Mouse (Mus musculus) retina, embryonic 14.5 days (tissue): ENCODE results near the gene Mettl3.

Experiments used
- DNase-seq: peaks from one replicate; pipeline ENCODE4 v3.0.0-alpha.2; 2015; ENCODE audit warnings: low spot score

Mettl3 gene

DNA sequence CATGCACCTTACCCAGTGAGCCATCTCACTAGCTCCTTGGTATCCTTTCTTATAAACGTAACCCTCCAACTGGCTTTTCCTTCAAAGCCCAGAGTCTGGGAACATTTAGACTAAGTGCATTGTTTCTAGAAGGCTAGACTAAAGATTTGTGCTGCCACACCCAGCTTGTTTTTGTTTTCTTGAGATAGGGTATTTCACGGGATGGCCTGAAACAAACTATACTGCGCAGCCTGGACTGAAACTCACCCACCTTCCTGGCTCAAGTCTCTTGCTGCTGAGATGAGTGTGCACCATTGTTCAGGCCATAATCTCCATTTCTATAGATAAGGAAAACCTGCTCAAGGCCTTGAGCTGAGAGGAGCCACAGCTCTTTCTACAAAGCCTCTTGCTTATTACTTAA is 20.7 kb downstream of the Mettl3 start:
- DNase-seq: no peak

DNA sequence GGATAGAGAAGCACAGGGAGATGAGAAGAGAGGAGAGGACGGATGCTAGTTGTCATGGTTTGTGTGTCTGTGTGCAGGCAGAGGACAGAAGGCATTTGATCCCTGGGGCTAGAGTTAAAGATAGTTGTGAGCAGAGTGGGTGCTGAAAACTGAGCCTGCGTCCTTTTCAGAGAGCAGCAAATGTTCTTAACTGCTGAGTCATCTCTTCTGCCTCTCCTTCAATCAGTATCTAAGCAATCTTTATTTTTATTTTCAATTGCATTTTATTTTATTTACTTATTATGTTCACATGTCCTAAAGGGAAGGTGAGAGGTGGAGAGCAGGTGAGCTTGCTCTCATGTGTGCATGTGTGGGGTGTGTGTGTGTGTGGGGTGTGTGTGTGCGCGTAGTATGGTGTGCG is 21.3 kb downstream of the Mettl3 start:
- DNase-seq: no peak

DNA sequence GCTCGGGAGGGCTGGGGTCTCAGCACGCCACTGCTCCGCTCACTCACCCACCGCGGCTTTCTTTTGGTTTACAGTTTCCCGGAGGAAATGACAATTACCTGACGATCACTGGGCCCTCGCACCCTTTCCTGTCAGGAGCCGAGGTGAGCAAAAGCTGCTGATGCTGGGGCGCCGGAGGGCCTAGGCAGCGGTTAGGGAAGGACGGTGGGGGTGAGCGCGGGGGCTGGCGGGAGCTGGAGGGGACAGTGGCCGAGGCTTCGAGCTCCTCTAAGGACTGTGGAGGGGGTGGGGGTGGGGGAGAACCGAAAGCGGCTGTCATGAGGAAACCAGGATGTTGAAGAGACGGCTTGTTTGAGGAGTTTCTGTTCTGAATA is 25.2 kb downstream of the Mettl3 start:
- DNase-seq: no peak

DNA sequence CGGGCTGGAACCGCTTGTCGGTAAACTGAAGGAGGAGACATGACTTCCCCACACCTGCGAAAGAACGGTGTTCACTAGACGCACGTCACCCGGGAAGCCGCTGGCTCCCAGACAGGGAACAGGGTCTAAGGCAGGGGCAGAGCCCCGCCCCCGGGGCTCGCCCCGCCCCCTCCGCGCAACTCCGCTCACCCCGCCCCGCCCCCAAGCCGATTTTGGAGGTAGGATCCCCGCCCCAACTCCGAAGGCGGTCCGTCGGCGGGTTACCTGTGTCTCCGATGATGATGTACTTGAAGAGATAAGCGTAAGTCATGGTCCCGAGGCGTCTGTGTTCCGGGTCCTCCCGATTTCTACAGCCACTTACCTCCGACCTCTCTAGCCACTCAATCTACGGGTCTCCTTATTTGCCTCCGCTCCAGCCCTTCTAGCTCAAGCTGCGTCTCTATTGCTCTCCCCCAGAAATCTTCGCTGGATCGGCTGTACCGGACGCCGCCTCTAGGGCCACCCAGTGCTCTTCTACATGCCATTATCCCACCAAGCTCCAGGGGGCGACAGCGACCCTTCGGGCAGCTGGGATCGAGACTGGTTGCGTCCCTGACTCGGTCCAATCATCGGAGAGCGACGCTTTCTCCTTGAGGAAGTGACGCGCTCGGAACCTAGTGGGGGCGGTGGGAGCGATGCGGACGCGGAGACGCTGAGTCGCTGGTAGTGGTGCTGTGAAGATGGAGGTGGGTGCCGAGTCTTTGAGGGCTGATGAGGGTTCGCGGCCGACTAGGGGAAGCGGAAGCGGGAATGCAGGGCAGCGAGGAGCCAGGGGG is 25.8 kb downstream of the Mettl3 start, which contains the start of the genes Tox4 and Rab2b:
Gene Tox4 (plus strand): TSS at position 215 of the 815 bp plus-strand sequence.
Gene Rab2b (minus strand): TSS at position 614 of the 815 bp plus-strand sequence.
- peak; percentile 99 for DNase-seq

DNA sequence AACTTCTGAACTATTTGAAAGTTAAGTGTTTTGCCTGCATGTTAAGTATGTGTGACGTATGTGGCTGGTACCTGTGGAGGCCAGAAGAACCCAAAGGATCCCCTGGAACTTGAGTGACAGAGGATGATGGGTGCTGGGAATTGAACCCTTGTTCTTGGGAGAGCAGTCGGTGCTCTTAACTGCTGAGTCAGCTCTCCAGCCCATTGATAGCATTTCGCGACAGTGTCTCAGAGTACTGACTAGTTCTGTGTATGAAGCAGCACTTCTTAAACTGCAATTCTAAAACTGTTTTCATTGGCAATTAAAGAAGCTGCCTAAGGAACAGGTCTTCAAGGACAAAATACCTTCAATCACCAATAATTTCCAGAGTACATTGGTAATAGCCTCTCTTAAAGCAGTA is 27.7 kb downstream of the Mettl3 start:
- DNase-seq: no peak

DNA sequence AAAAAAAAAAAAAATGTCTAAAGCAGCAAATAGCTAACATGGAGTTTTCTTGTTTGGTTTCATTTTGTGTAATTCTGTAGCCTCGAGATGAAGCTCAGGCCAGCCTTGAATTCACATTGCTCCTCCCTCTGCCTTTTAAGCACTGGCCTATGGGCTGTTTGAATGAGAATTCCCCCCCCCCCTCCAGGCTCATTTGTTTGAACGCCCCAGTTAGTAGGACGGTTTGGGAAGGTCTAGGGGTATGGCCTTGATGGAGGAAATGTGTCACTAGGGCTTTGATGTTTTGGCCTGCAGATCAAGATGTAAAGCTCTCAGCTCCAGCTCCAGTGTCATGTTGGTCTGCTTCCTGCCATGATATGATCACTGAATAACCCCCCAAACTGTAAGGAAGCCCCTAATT is 32.1 kb downstream of the Mettl3 start:
- DNase-seq: no peak

DNA sequence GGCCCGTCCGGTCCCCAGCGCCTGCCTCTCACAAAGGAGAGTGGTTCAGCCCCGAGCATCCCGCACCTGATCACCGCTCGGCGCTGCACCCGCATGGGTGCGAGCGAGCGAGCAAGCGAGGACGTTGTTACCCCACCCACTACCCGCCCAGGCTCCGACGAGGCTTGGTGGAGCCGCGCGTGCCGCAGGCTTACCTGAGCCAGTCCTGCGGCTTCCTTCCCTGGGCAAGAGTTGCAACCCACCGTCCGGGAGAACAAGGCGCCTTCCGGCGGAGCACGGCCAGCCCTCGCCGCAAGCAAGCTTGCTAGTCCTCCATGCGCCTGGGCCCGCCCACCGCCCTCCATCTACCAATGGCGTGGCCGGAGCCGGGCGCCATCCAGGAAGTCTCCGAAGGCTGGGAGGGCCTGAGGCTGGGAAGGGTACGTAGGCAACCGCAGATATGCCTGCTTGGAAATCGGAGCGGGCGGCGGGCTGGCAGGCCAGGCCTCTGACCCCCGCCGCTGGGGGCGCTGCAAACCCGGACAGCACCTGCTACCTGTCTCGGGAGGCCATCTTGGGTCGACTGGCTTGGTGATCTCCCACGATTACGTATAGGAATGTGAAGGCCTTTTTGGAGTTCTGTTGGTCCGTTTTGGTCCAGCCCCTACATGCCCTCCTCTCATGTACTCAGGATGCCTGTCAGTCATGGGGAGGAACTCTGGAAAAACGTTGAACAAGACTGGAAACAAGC is 47.3 kb downstream of the Mettl3 start, which contains the start of gene Chd8:
Gene Chd8 (minus strand): TSS at position 297 of the 730 bp plus-strand sequence.
- DNase-seq: peak; percentile 98

DNA sequence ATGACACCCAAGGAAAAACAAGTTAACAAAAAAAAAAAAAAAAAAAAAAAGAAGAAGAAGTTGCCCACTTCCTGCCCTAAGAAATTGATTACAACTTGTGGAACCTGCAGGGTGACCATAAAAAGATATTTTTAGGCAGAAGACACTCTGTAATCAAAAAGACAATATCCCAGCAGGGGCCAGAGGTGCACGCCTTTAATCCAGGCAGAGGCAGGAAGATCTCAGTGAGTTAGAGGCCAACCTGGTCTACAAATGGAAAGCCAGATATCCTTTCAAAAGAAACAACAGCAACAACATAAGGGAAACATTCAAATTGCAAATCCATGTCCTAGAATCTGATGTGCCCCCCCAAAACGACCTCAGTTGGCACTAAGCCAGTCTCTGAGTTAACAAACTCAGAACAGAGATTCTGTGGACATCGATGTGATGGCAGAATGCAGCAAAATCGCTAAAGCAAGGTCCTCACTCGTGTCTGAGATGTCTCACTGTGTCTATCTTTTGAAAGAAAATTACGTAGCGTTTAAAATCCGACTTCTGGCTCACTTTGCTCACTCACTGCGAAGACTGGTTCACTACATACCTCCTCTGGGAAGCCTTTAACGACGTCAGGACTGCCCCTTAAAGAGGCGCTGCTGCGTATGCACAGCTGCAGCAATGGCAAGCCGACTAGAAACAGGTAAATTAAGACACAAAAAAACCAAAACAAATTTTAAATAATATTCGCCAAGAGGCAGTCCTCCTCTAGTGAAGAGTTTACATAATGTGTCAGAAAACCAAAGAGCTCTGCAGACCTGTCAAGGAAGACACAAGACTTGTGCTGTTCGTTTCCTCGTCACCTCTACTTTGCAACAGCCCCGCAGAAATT is 48.4 kb downstream of the Mettl3 start:
- peak; percentile 23 for DNase-seq

DNA sequence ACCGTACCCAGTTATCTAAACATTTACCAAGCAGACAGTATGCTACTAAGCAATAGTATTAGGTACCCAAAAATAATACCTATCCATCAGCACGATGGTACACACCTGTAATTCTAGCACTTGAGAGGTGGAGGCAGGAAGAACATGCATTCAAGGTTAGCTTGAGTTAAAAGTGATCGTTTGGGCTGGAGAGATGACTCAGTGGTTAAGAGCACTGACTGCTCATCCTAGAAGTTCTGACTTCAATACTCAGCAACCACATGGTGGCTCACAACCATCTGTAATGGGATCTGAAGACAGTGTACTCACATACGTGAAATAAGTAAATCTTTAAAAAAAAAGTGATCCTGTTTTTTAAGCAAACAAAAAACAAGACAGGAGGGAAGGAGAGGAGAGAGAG is 58.8 kb downstream of the Mettl3 start:
- no peak for DNase-seq
